Comparison of ENCODE assay signal across 20 mouse cellular contexts in the genomic region with DNA sequence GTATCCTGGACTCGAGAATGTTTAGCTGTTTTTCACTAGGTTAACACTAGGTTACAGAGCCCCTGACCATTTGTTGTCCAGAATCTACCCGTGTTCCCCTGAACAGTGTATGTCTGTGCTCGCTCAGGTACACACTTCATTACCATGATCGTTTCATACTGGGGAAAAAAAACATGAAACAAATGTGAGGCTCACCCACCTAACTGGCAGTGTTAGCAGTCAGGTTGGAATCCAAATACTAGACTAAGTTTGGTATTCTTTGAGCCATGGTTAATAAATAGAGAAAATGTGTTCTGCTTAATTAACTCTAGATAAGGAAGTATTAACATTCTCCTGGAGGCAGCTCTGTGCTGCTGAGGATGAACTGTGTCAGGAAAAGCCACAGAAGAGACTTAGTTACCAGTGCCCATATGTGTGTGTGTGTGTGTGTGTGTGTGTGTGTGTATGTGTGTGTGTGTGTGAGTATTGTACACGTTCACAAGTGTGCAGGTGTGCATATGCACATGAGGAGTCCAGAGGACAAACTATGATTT. TPM values are rescaled to one million over a fixed set of nuclear protein-coding genes. Genes with fewer than 3 reads are reported as not detected.
A peak's percentile ranks its signal among the peaks of the same experiment; 100 is the strongest.
DNase-seq lines count a peak whose midpoint lies in the region; ATAC-seq and TF ChIP-seq lines count a peak whose summit lies in the region.
"Had no signal": no experiment of that assay in that cellular context is flagged by ENCODE, and none has a peak within 500 bp of the region (broad histone marks: within the 10 kb centered on the region; RNA-seq: fewer than 3 reads in every experiment).

No protein-coding gene starts in this region.

- no peak overlapping the region for H3K4me3 ChIP-seq in kidney, embryonic 14.5 days (ENCODE audit: low read length)
- H3K4me3 ChIP-seq in kidney, adult 2 months (ENCODE audit: insufficient read depth, low read depth, low read length) = no peak overlapping the region
- H3K4me3 ChIP-seq in liver, embryonic 12.5 days = no peak overlapping the region
- no peak overlapping the region for H3K4me3 ChIP-seq in liver, postnatal 0 days (ENCODE audit: low read depth, low read length)
- H3K4me3 ChIP-seq: embryonic facial prominence, embryonic 15.5 days; forebrain, embryonic 15.5 days; heart, adult 2 months; heart, embryonic 15.5 days; hindbrain, embryonic 13.5 days had no signal

- POLR2A ChIA-PET in Patski (lab: Charles Lee) = no interaction called here

- no peak overlapping the region for H3K9ac ChIP-seq in kidney, embryonic 14.5 days (ENCODE audit: low read depth, low read length)
- no peak overlapping the region for H3K9ac ChIP-seq in liver, embryonic 12.5 days
- no peak overlapping the region for H3K9ac ChIP-seq in liver, postnatal 0 days (replicated peaks)
- H3K9ac ChIP-seq: embryonic facial prominence, embryonic 15.5 days; forebrain, embryonic 15.5 days; heart, embryonic 15.5 days; hindbrain, embryonic 13.5 days had no signal

- H3K9me3 ChIP-seq in kidney, embryonic 14.5 days (ENCODE audit: control insufficient read depth, low read length) = no peaks in the 10 kb centered on the region
- no peaks in the 10 kb centered on the region for H3K9me3 ChIP-seq in liver, embryonic 12.5 days (replicated peaks)
- no peaks in the 10 kb centered on the region for H3K9me3 ChIP-seq in liver, postnatal 0 days (ENCODE audit: low read length)
- H3K9me3 ChIP-seq: embryonic facial prominence, embryonic 15.5 days; forebrain, embryonic 15.5 days; heart, embryonic 15.5 days; hindbrain, embryonic 13.5 days had no signal

- no peaks in the 10 kb centered on the region for H3K4me1 ChIP-seq in kidney, embryonic 14.5 days (ENCODE audit: control insufficient read depth, insufficient read depth, low read length)
- no peaks in the 10 kb centered on the region for H3K4me1 ChIP-seq in kidney, adult 2 months (ENCODE audit: control insufficient read depth, insufficient read depth, low read length)
- peaks cover 78% of the 10 kb centered on the region for H3K4me1 ChIP-seq in liver, embryonic 12.5 days
- H3K4me1 ChIP-seq in liver, postnatal 0 days (ENCODE audit: insufficient read depth) = peaks cover 18% of the 10 kb centered on the region
- H3K4me1 ChIP-seq: forebrain, embryonic 15.5 days had no signal

- 58% methylated on average over 5 of the region's 5 CpGs for WGBS in kidney, embryonic 14.5 days
- WGBS in kidney, adult 2 months = 28% methylated on average over 5 of the region's 5 CpGs
- WGBS in liver, embryonic 12.5 days (ENCODE audit: insufficient replicate concordance) = 73% methylated on average over 5 of the region's 5 CpGs
- 74% methylated on average over 5 of the region's 5 CpGs for WGBS in liver, postnatal 0 days (ENCODE audit: insufficient replicate concordance)

- in situ Hi-C loops in Patski (cut with MboI; ENCODE audit: low pct_unique_long_range_greater_than_20kb) = loop anchor here (5.0 to 10.0 kb wide), 2 partner anchors 50 to 83 kb away; no protein-coding TSS in a partner anchor

- 0 out of 2 replicates have a peak, but pooled peaks have one; percentile 26 for ATAC-seq in kidney, embryonic 14.5 days (ENCODE audit: low FRiP score, low TSS enrichment)
- ATAC-seq in liver, embryonic 12.5 days = no peak
- ATAC-seq in liver, postnatal 0 days = no peak
- ATAC-seq in Patski = peak; percentile 84
- ATAC-seq in inflammation-experienced regulatory T-cells, adult 6 months = no peak
- ATAC-seq: forebrain, embryonic 15.5 days had no signal

- no peak for TF ChIP-seq POLR2A in kidney, adult 2 months (IDR thresholded peaks at IDR 0.05; ENCODE audit: low read depth, low read length)

- TF ChIP-seq EP300 in liver, postnatal 0 days (IDR thresholded peaks at IDR 0.05; ENCODE audit: low read depth) = no peak

- TF ChIP-seq CTCF in kidney, adult 2 months (conservative IDR thresholded peaks at IDR 0.05; ENCODE audit: insufficient read depth, insufficient read length, low read depth, low read length) = no peak
- no peak for TF ChIP-seq CTCF in liver, postnatal 0 days (IDR thresholded peaks at IDR 0.05; ENCODE audit: low read depth)
- TF ChIP-seq CTCF in Patski (IDR thresholded peaks at IDR 0.05) = no peak

- no peak overlapping the region for H3K27ac ChIP-seq in kidney, embryonic 14.5 days (ENCODE audit: low read depth, low read length)
- no peak overlapping the region for H3K27ac ChIP-seq in kidney, adult 2 months (ENCODE audit: insufficient read depth, low read depth, low read length)
- H3K27ac ChIP-seq in liver, embryonic 12.5 days = 0 out of 2 replicates have a peak overlapping the region, but pooled peaks have one; percentile 61
- H3K27ac ChIP-seq in liver, postnatal 0 days (ENCODE audit: low read depth) = no peak overlapping the region
- H3K27ac ChIP-seq: embryonic facial prominence, embryonic 15.5 days; forebrain, embryonic 15.5 days; heart, adult 2 months; heart, embryonic 15.5 days; hindbrain, embryonic 13.5 days had no signal

- CTCF ChIA-PET in Patski (lab: Charles Lee) = interaction anchor here (0.7 to 1.3 kb wide), 4 partner anchors 13 to 51 kb away, joined by 3 read pairs; no protein-coding TSS in a partner anchor

- DNase-seq in kidney, adult 2 months = no peak
- DNase-seq in liver, postnatal 0 days = no peak
- no peak for DNase-seq in Patski (ENCODE audit: low read depth, low spot score)
- DNase-seq: adrenal gland, postnatal 10 days; cerebellum, adult 11 months; cerebellum, adult 8-10 months; cerebellum, postnatal 14 days; embryo, embryonic 11 days; gastrocnemius, postnatal 10 days; heart, adult 2 months; heart, postnatal 14 days had no signal

- H3K4me2 ChIP-seq in kidney, embryonic 14.5 days (replicated peaks; ENCODE audit: low read depth, low read length) = no peak overlapping the region
- H3K4me2 ChIP-seq in liver, embryonic 12.5 days = no peak overlapping the region
- no peak overlapping the region for H3K4me2 ChIP-seq in liver, postnatal 0 days (ENCODE audit: low read depth, low read length)
- H3K4me2 ChIP-seq: embryonic facial prominence, embryonic 15.5 days; forebrain, embryonic 15.5 days; heart, embryonic 11.5 days; heart, embryonic 15.5 days; hindbrain, embryonic 13.5 days had no signal

- H3K27me3 ChIP-seq in kidney, embryonic 14.5 days (ENCODE audit: control insufficient read depth, insufficient read depth, low read length) = no peaks in the 10 kb centered on the region; the same call in 1 of the 2 replicates
- H3K27me3 ChIP-seq in kidney, adult 2 months (replicated peaks; ENCODE audit: control insufficient read depth, insufficient read depth, low read length) = no peaks in the 10 kb centered on the region
- H3K27me3 ChIP-seq in liver, embryonic 12.5 days (replicated peaks) = no peaks in the 10 kb centered on the region
- no peaks in the 10 kb centered on the region for H3K27me3 ChIP-seq in liver, postnatal 0 days (ENCODE audit: insufficient read depth, low read length)
- no peaks in the 10 kb centered on the region for H3K27me3 ChIP-seq in Patski
- H3K27me3 ChIP-seq: CH12.LX; embryonic facial prominence, embryonic 15.5 days; forebrain, embryonic 15.5 days; heart, embryonic 15.5 days; hindbrain, embryonic 13.5 days had no signal

- no peaks in the 10 kb centered on the region for H3K36me3 ChIP-seq in kidney, embryonic 14.5 days (ENCODE audit: control insufficient read depth, insufficient read depth, low read length)
- no peaks in the 10 kb centered on the region for H3K36me3 ChIP-seq in kidney, adult 2 months (ENCODE audit: control insufficient read depth, insufficient read depth, low read length)
- H3K36me3 ChIP-seq in liver, embryonic 12.5 days = peaks cover 39% of the 10 kb centered on the region
- no peaks in the 10 kb centered on the region for H3K36me3 ChIP-seq in liver, postnatal 0 days (replicated peaks; ENCODE audit: insufficient read depth, low read length)
- H3K36me3 ChIP-seq: embryonic facial prominence, embryonic 15.5 days; forebrain, embryonic 15.5 days; heart, embryonic 15.5 days; hindbrain, embryonic 13.5 days had no signal

RNA-seq across cellular contexts. Expression of a gene that starts 53.0 kb away (rescaled TPM):
- 13.1 and 14.2 TPM in 2 replicates for polyA plus RNA-seq in kidney, embryonic 14.5 days (2014; fragmentation: Nextera tagmentation; extraction: Ambion mirVana)
- 13.0 and 13.6 TPM in 2 replicates for polyA plus RNA-seq in kidney, adult 2 months (2012; rRNA removed)
- 23.0 and 23.9 TPM in 2 replicates for polyA plus RNA-seq in liver, embryonic 12.5 days (2016; fragmentation: Nextera tagmentation; extraction: Ambion mirVana)
- polyA plus RNA-seq in liver, postnatal 0 days (2015; fragmentation: Nextera tagmentation; extraction: Ambion mirVana) = 8.3 and 9.8 TPM in 2 replicates
- polyA plus RNA-seq in Patski (2021) = 7.5 TPM
- 10 to 100 TPM; 46.9 to 77.2 (median 63.8) TPM for polyA plus RNA-seq in inflammation-experienced regulatory T-cells, adult 6 months (2017; shearing (Covaris generic))

Comparison
In these comparisons a context has a peak if more than half of its experiments do, and no peak if none do; other contexts are left out.
1. ATAC-seq: peak in kidney, embryonic 14.5 days (single experiment) and Patski (single experiment); none in liver, embryonic 12.5 days (single experiment), liver, postnatal 0 days (single experiment) and inflammation-experienced regulatory T-cells, adult 6 months (single experiment).